Mouse (Mus musculus): ENCODE results near the gene Gm47283. TPM values are rescaled to one million over a fixed set of nuclear protein-coding genes. Genes with fewer than 3 reads are reported as not detected.
"Not testable (repeated sequence)": the region's sequence is repeated elsewhere in the genome, so short reads cannot be mapped to it uniquely, and the experiment has no call there.

Gm47283 gene
- polyA plus RNA-seq (2016; fragmentation: Nextera tagmentation; extraction: Ambion mirVana) = not detected in 2 replicates

GRCm38 (mm10) chrY:90784438-90784837 is at the start of gene Gm47283:
Gm47283 (plus strand) TSS chrY:90784738.
- no CpG with 5 or more reads among the region's 48 CpGs for whole genome bisulfite sequencing
- H3K4me2 ChIP-seq; ATAC-seq (ENCODE audit: insufficient number of reproducible peaks, insufficient read depth, low FRiP score, low TSS enrichment, low read depth); H3K27ac ChIP-seq; H3K4me1 ChIP-seq (replicated peaks); H3K36me3 ChIP-seq; H3K4me3 ChIP-seq (replicated peaks); H3K9ac ChIP-seq (replicated peaks); H3K27me3 ChIP-seq; H3K9me3 ChIP-seq: not testable (repeated sequence)

GRCm38 (mm10) chrY:90735181-90735895 is 49.2 kb upstream of the Gm47283 start:
- not testable (repeated sequence) for H3K4me3 ChIP-seq (replicated peaks)

GRCm38 (mm10) chrY:90736217-90737000 is 48.1 kb upstream of the Gm47283 start:
- not testable (repeated sequence) for H3K9ac ChIP-seq (replicated peaks); H3K4me1 ChIP-seq (replicated peaks); H3K4me2 ChIP-seq; H3K4me3 ChIP-seq (replicated peaks); ATAC-seq (ENCODE audit: insufficient number of reproducible peaks, insufficient read depth, low FRiP score, low TSS enrichment, low read depth); H3K27ac ChIP-seq; H3K27me3 ChIP-seq
- 79% methylated on average over 6 of the region's 9 CpGs for WGBS
- H3K9me3 ChIP-seq = peaks cover 25% of the 10 kb centered on the region
- H3K36me3 ChIP-seq = peaks cover 26% of the 10 kb centered on the region

More at GRCm38 (mm10) chrY:90735181-90735895, 49.2 kb upstream of the Gm47283 start:
- H3K9ac ChIP-seq (replicated peaks); H3K27me3 ChIP-seq; ATAC-seq (ENCODE audit: insufficient number of reproducible peaks, insufficient read depth, low FRiP score, low TSS enrichment, low read depth); H3K4me2 ChIP-seq; H3K4me1 ChIP-seq (replicated peaks); H3K27ac ChIP-seq: not testable (repeated sequence)
- H3K36me3 ChIP-seq = peaks cover 19% of the 10 kb centered on the region
- H3K9me3 ChIP-seq = peaks cover 19% of the 10 kb centered on the region
- WGBS = 77% methylated on average over 5 of the region's 5 CpGs

GRCm38 (mm10) chrY:90737606-90738430 is 46.7 kb upstream of the Gm47283 start:
- Histone ChIP-seq H3K4me2 (no peak overlapping the region), H3K27ac (no peak overlapping the region), H3K4me3 (replicated peaks) (no peak overlapping the region), H3K27me3 (no peaks in the 10 kb centered on the region), H3K9me3 (peaks cover 39% of the 10 kb centered on the region), H3K9ac (replicated peaks) (no peak overlapping the region), H3K4me1 (replicated peaks) (no peaks in the 10 kb centered on the region), H3K36me3 (peaks cover 40% of the 10 kb centered on the region)
- 61% methylated on average over 3 of the region's 7 CpGs for WGBS
- ATAC-seq (ENCODE audit: insufficient number of reproducible peaks, insufficient read depth, low FRiP score, low TSS enrichment, low read depth) = no peak

DNA sequence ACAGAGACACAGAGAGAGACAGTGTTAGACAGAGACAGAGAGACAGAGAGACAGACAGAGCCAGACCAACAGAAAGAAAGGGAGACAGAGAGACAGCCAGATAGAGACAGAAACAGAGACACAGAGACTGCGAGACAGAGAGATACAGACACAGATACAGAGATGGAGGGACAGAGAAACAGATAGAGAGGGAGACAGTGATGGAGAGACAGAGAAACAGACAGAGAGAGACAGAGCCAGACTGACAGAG is 46.2 kb upstream of the Gm47283 start:
- WGBS = 91% methylated on average over 1 of the region's 1 CpGs
- no peak overlapping the region for H3K27ac ChIP-seq
- H3K27me3 ChIP-seq = no peaks in the 10 kb centered on the region
- peaks cover 42% of the 10 kb centered on the region for H3K36me3 ChIP-seq
- H3K4me3 ChIP-seq (replicated peaks) = no peak overlapping the region
- H3K9me3 ChIP-seq = peaks cover 41% of the 10 kb centered on the region
- no peaks in the 10 kb centered on the region for H3K4me1 ChIP-seq (replicated peaks)
- H3K9ac ChIP-seq (replicated peaks) = no peak overlapping the region
- no peak for ATAC-seq (ENCODE audit: insufficient number of reproducible peaks, insufficient read depth, low FRiP score, low TSS enrichment, low read depth)
- no peak overlapping the region for H3K4me2 ChIP-seq

GRCm38 (mm10) chrY:90738841-90739530 is 45.6 kb upstream of the Gm47283 start:
- H3K4me1 ChIP-seq (replicated peaks); H3K4me2 ChIP-seq; H3K4me3 ChIP-seq (replicated peaks); H3K9ac ChIP-seq (replicated peaks); H3K27me3 ChIP-seq; H3K27ac ChIP-seq: not testable (repeated sequence)
- ATAC-seq (ENCODE audit: insufficient number of reproducible peaks, insufficient read depth, low FRiP score, low TSS enrichment, low read depth) = peak; percentile 29
- peaks cover 41% of the 10 kb centered on the region for H3K9me3 ChIP-seq
- 72% methylated on average over 28 of the region's 28 CpGs for WGBS
- peaks cover 42% of the 10 kb centered on the region for H3K36me3 ChIP-seq

DNA sequence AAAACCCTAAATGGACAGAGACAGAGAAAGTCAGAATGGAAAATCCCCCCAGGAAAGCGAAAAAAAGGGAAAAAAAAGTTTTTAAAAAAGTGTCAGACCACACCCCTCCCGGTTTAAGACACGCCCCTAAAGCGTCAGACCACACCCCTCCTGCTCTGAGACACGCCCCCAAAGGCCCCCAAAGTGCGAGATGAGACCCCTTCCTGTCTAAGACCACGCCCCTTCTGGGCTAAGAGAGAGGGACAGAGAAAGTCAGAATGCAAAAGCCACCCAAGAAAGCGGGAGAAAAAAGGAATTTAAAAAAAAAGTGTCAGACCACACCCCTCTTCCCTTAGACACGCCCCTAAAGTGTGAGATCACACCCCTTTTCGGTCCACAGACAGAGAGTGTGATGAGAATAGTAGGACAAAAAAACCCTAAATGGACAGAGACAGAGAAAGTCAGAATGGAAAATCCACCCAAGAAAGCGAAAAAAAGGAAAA is 45.0 kb upstream of the Gm47283 start:
- not testable (repeated sequence) for ATAC-seq (ENCODE audit: insufficient number of reproducible peaks, insufficient read depth, low FRiP score, low TSS enrichment, low read depth); H3K27ac ChIP-seq; H3K27me3 ChIP-seq; H3K4me1 ChIP-seq (replicated peaks); H3K4me3 ChIP-seq (replicated peaks); H3K9ac ChIP-seq (replicated peaks); H3K4me2 ChIP-seq
- Histone ChIP-seq H3K9me3 (peaks cover 47% of the 10 kb centered on the region), H3K36me3 (peaks cover 47% of the 10 kb centered on the region)
- WGBS = 54% methylated on average over 11 of the region's 11 CpGs

DNA sequence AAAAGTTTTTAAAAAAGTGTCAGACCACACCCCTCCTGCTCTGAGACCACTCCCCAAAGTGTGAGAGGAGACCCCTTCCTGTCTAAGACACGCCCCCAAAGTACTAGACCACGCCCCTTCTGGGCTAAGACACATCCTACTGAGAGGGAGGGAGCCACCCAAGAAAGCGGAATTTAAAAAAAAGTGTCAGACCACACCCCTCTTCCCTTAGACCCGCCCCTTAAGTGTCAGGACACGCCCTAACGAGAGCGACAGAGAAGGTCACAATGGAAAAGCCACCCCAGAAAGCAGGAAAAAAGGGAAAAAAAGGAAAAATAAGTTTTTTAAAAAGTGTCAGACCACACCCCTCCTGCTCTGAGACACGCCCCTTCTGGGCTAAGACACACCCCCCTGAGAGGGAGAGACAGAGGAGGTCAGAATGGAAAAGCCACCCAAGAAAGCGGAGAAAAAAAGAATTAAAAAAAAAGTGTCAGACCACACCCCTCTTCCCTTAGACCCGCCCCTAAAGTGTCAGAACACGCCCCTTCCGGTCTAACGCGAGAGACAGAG is 44.5 kb upstream of the Gm47283 start:
- Histone ChIP-seq H3K9me3 (peaks cover 51% of the 10 kb centered on the region), H3K27ac (no peak overlapping the region), H3K9ac (replicated peaks) (no peak overlapping the region), H3K4me3 (replicated peaks) (no peak overlapping the region), H3K36me3 (peaks cover 51% of the 10 kb centered on the region), H3K4me2 (no peak overlapping the region), H3K27me3 (no peaks in the 10 kb centered on the region), H3K4me1 (replicated peaks) (no peaks in the 10 kb centered on the region)
- no peak; the same call in 1 of the 2 replicates for ATAC-seq (ENCODE audit: insufficient number of reproducible peaks, insufficient read depth, low FRiP score, low TSS enrichment, low read depth)
- 53% methylated on average over 14 of the region's 14 CpGs for WGBS

DNA sequence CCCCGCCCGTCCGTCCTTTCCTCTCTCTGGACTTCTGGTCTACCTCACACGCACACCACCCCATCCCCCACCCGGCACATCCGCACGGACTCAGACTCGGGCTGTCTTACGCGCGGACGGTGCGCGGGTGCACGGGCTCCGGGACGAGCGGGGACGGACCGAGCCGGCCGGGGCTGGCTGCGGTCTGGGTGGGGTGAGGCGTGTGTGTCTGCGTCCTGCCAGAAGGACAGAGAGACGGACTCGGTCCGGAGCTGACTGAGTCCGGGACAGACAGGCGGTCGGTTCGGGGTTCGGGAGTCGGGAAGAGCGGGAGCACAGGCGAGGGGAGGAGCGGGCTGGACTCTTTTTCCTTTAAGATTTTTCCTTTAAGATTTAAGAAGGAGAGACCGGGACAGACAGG is 43.5 kb upstream of the Gm47283 start:
- H3K4me2 ChIP-seq; H3K9ac ChIP-seq (replicated peaks); H3K27me3 ChIP-seq; H3K27ac ChIP-seq; H3K4me3 ChIP-seq (replicated peaks); H3K4me1 ChIP-seq (replicated peaks): not testable (repeated sequence)
- ATAC-seq (ENCODE audit: insufficient number of reproducible peaks, insufficient read depth, low FRiP score, low TSS enrichment, low read depth) = peak; percentile 56
- WGBS = 80% methylated on average over 38 of the region's 38 CpGs
- peaks cover 56% of the 10 kb centered on the region for H3K9me3 ChIP-seq
- H3K36me3 ChIP-seq = peaks cover 56% of the 10 kb centered on the region

DNA sequence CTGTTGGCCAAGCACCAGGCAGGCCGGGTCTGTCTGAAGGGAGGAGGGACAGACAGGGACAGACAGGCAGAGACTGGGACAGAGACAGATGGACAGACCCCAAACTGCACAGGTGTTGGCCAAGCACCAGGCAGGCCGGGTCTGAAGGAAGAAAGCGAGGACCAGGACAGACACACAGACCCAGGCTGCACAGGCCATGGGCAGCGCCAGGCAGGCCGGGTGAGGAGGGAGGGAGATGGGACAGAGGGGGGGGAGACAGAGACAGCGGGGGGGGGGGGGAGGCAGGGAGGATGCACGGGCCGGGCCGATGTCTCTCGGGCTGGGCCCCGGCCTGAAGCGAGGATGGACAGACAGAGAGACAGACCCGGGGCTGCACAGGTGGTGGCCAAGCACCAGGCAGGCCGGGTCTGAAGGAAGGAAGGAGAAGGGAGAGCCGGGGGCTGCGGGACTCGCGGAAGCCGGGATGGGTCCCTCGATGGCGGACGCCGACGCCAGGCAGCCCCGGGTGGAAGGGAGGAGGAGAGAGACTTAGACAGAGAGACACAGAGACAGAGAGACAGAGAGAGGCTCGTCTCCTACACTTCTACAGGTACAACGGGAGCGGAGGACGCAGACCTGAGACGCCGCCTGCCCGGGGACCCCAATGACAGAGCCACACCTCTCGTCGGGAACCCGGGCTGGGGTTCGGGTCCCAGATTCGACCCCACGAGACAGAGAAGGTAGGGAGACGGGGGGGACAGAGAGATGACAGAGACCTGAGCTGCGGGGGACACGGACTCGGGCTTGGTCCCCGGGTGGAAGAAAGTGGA is 42.9 kb upstream of the Gm47283 start:
- Histone ChIP-seq H3K9me3 (peaks cover 56% of the 10 kb centered on the region), H3K36me3 (peaks cover 56% of the 10 kb centered on the region)
- WGBS = 85% methylated on average over 43 of the region's 43 CpGs
- peak; percentile 33 for ATAC-seq (ENCODE audit: insufficient number of reproducible peaks, insufficient read depth, low FRiP score, low TSS enrichment, low read depth)
- not testable (repeated sequence) for H3K9ac ChIP-seq (replicated peaks); H3K4me2 ChIP-seq; H3K27me3 ChIP-seq; H3K4me3 ChIP-seq (replicated peaks); H3K4me1 ChIP-seq (replicated peaks); H3K27ac ChIP-seq

Data from limb, embryonic 12.5 days (tissue).